Mouse (Mus musculus) midbrain, embryonic 13.5 days (tissue): ENCODE measurements around the gene Ccdc190. TPM values are rescaled to one million over a fixed set of nuclear protein-coding genes. Genes with fewer than 3 reads are reported as not detected.

Experiments used
- ATAC-seq: fragments of 200-750 bp; cut with Nextera tagmentation; 2 replicates; pipeline ENCODE4 v1.8.0; 2017; ENCODE audit warnings: mild to moderate bottlenecking, moderate TSS enrichment, moderate library complexity
- H3K27ac ChIP-seq: fragments of 300-500 bp; sonication (generic); 2 replicates; pipeline ENCODE4 v1.5.1; 2015; ENCODE audit warnings: inconsistent platforms, mild to moderate bottlenecking, moderate library complexity
- H3K27me3 ChIP-seq: fragments of 300-500 bp; sonication (generic); 2 replicates; pipeline ENCODE4 v1.6.1; 2015; ENCODE audit warnings: mild to moderate bottlenecking, inconsistent platforms
- H3K36me3 ChIP-seq: fragments of 300-500 bp; sonication (generic); 2 replicates; pipeline ENCODE4 v1.6.1; 2015; ENCODE audit warnings: mild to moderate bottlenecking, inconsistent platforms
- H3K4me1 ChIP-seq: fragments of 300-500 bp; sonication (generic); replicated peaks from 2 replicates; pipeline ENCODE4 v1.6.1; 2015; ENCODE audit warnings: inconsistent platforms
- H3K4me2 ChIP-seq: fragments of 300-500 bp; sonication (generic); replicated peaks from 2 replicates; pipeline ENCODE4 v1.6.1; 2015; ENCODE audit warnings: moderate library complexity, mild to moderate bottlenecking, inconsistent platforms
- H3K4me3 ChIP-seq: fragments of 300-500 bp; sonication (generic); replicated peaks from 2 replicates; pipeline ENCODE4 v1.5.1; 2015; ENCODE audit warnings: mild to moderate bottlenecking, inconsistent platforms
- H3K9ac ChIP-seq: fragments of 300-500 bp; sonication (generic); replicated peaks from 2 replicates; pipeline ENCODE4 v1.6.1; 2015; ENCODE audit warnings: mild to moderate bottlenecking, inconsistent platforms
- H3K9me3 ChIP-seq: fragments of 300-500 bp; sonication (generic); 2 replicates; pipeline ENCODE4 v1.6.1; 2016; ENCODE audit warnings: mild to moderate bottlenecking, inconsistent platforms
- WGBS: fragments of 180-500 bp; shearing (Covaris S2); methylation state at CpG from one replicate; pipeline ENCODE4 v1.1.7; 2015; 5-methylcytosine and 5-hydroxymethylcytosine counted together
- polyA plus RNA-seq: library from polyadenylated mRNA; unstranded; fragments of >200 nt; fragmentation: Nextera tagmentation; extraction: Ambion mirVana; gene quantifications from 2 replicates; pipeline ENCODE4 v1.2.1, GENCODE M21; 2015

Gene Ccdc190
- polyA plus RNA-seq: 1.3 and 1.8 TPM in 2 replicates

- peaks cover 18% of the 10 kb centered on the region for H3K4me1 ChIP-seq
- H3K27me3 ChIP-seq: no peaks in the 10 kb centered on the region
- H3K9ac ChIP-seq: 0 out of 2 replicates have a peak within 1 kb of the TSS, but pooled peaks have one; percentile 10
- H3K9me3 ChIP-seq: no peaks in the 10 kb centered on the region
- ATAC-seq: peak; percentile 80
- no peaks in the 10 kb centered on the region for H3K36me3 ChIP-seq
- peak within 1 kb of the TSS; percentile 53; the same call in 1 of the 2 replicates for H3K27ac ChIP-seq
- peak within 1 kb of the TSS; percentile 40 for H3K4me2 ChIP-seq
- 0 out of 2 replicates have a peak within 1 kb of the TSS, but pooled peaks have one; percentile 8 for H3K4me3 ChIP-seq
- WGBS: 4% methylated on average over 12 of the region's 12 CpGs
These were observed at the start of gene Ccdc190 for GRCm38 (mm10) chr1:169928454-169928971. Gene Ccdc190, plus strand, starts transcription at chr1:169928648.

DNA sequence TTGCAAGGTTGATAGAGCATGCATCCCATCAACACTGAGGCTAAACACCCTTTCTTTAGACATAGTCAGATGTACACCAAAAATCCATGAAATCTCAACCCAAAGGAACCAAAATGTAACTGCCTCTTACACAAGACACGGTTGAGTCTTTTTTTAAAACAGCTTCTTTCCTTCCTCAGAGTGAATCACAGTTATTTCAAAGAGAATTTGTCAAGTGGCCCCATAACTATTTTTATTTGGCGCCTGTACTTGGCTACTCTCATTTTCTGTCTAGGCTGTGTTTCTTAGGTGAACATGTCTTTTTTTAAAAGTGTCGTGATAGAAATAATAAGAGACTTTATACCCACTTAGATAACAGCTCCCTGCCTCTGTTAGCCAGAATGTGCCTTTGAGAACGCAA is 49.4 kb upstream of the Ccdc190 start:
- no peak for ATAC-seq
- Histone ChIP-seq H3K9me3 (no peaks in the 10 kb centered on the region), H3K4me3 (no peak overlapping the region), H3K4me2 (no peak overlapping the region), H3K36me3 (no peaks in the 10 kb centered on the region), H3K9ac (no peak overlapping the region), H3K27me3 (no peaks in the 10 kb centered on the region), H3K4me1 (no peaks in the 10 kb centered on the region), H3K27ac (no peak overlapping the region)
- 88% methylated on average over 4 of the region's 4 CpGs for WGBS

DNA sequence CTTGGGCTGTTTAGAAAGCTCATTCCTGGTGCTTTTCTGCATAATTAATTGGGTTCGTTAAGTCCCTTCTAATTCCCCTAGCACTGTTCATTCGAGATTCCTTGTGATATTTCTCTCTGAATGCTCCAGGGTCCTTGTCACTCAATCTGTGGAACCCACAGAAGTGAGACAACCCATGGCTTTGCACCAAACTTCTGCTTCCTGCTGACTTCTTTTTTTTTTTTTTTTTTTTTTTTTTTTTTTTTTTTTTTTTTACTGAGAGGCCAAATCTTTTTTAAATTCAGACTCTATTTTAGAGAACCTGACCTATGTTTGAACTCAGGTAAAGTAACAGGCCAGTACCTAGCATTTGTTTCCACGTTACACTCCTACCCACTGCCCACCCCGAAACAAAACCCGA is 48.3 kb upstream of the Ccdc190 start:
- H3K27me3 ChIP-seq: no peaks in the 10 kb centered on the region
- no peak for ATAC-seq
- H3K4me1 ChIP-seq: no peaks in the 10 kb centered on the region
- H3K27ac ChIP-seq: no peak overlapping the region
- no peak overlapping the region for H3K4me3 ChIP-seq
- no peak overlapping the region for H3K9ac ChIP-seq
- H3K36me3 ChIP-seq: no peaks in the 10 kb centered on the region
- H3K4me2 ChIP-seq: no peak overlapping the region
- no peaks in the 10 kb centered on the region for H3K9me3 ChIP-seq
- WGBS: 88% methylated on average over 5 of the region's 5 CpGs

GRCm38 (mm10) chr1:169883081-169883565 is 45.3 kb upstream of the Ccdc190 start:
- H3K27ac ChIP-seq: no peak overlapping the region
- no peak for ATAC-seq
- H3K36me3 ChIP-seq: no peaks in the 10 kb centered on the region
- H3K4me1 ChIP-seq: no peaks in the 10 kb centered on the region
- H3K9ac ChIP-seq: no peak overlapping the region
- WGBS: 87% methylated on average over 5 of the region's 5 CpGs
- H3K4me2 ChIP-seq: no peak overlapping the region
- H3K9me3 ChIP-seq: no peaks in the 10 kb centered on the region
- no peaks in the 10 kb centered on the region for H3K27me3 ChIP-seq
- H3K4me3 ChIP-seq: no peak overlapping the region

DNA sequence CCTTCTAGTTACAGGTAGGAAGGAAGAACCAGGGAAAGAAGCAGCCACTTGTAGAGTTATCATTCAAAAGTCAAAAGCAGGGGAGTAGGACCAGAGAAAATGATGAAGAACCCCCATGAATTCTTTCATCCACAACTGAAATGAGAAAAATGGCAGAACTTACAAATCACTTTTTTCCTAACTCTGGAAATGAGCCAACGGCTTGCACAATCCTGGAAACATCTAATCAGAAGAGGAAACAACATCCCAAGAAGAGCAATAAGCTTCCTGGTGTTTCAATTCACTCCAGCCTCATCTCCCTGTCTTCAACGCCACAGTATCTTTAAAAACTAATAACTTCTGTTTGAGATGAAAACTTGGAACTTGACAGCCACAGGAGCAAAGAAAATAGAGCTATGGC is 39.2 kb upstream of the Ccdc190 start:
- H3K4me3 ChIP-seq: no peak overlapping the region
- no peaks in the 10 kb centered on the region for H3K27me3 ChIP-seq
- no peaks in the 10 kb centered on the region for H3K4me1 ChIP-seq
- H3K36me3 ChIP-seq: no peaks in the 10 kb centered on the region
- no peak overlapping the region for H3K27ac ChIP-seq
- 76% methylated on average over 2 of the region's 2 CpGs for WGBS
- peaks cover 5% of the 10 kb centered on the region; the same call in 1 of the 2 replicates for H3K9me3 ChIP-seq
- no peak overlapping the region for H3K9ac ChIP-seq
- no peak for ATAC-seq
- no peak overlapping the region for H3K4me2 ChIP-seq

DNA sequence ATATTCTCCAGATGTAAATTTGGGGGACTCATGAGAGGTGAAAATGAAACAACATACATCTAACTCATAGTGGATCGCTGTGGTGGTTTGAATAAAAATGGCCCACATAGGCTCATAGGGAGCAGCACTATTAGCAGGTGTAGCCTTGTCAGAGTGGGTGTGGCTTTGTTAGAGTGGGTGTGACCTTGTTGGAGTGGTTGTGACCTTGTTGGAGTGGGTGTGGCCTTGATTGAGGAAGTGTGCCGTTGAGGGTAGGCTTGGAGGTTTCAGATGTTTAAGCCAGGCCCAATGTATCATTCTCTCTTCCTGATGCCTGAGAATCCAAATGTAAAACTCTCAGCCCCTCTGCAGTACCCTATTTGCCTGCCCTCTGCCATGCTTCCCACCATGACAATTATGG is 34.5 kb upstream of the Ccdc190 start:
- Histone ChIP-seq H3K4me3 (no peak overlapping the region), H3K9me3 (peaks cover 5% of the 10 kb centered on the region; the same call in 1 of the 2 replicates), H3K36me3 (no peaks in the 10 kb centered on the region), H3K9ac (no peak overlapping the region), H3K4me2 (no peak overlapping the region), H3K27me3 (no peaks in the 10 kb centered on the region), H3K4me1 (no peaks in the 10 kb centered on the region), H3K27ac (no peak overlapping the region)
- no peak for ATAC-seq
- 91% methylated on average over 2 of the region's 2 CpGs for WGBS

DNA sequence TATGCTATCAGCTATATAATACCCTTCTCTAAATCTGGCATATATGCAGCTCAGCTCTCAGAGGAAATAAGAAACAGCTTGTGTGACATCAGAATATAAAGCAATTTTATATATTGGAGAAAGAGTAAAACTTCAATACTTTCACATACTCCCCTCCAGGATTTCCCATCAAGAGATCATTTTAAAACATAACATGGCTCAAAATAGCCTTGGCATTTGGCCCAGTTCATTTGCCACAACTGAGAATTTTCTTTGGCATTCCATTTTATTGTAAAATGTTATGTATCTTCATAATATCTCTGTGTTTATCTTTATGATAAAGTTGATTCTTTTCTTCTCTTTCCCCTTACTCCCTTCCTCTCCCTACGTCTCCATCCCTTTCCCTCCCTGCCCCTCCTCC is 32.8 kb upstream of the Ccdc190 start:
- Histone ChIP-seq H3K36me3 (no peaks in the 10 kb centered on the region), H3K4me3 (no peak overlapping the region), H3K9ac (no peak overlapping the region), H3K4me1 (no peaks in the 10 kb centered on the region), H3K27ac (no peak overlapping the region), H3K27me3 (no peaks in the 10 kb centered on the region), H3K9me3 (peaks cover 2% of the 10 kb centered on the region; the same call in 1 of the 2 replicates), H3K4me2 (no peak overlapping the region)
- WGBS: 90% methylated on average over 1 of the region's 1 CpGs
- no peak for ATAC-seq

DNA sequence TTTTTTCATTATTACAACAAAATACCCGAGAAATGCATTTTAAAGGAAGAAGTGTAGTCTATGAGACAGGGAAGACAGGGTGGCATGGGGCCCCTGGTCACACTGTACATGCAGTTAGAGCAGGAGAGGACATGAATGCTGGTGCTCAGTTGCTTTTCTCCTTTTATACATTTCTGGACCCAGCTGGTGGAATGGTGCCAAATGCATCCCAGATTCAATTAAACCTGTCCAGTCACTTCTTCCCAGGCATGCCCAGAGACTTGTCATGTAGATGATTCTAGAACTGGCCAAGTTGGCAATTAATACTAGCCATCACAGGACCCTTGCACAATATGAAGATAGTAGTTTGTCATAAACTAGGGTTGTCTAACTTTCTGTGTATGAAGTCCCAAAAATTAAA is 30.5 kb upstream of the Ccdc190 start:
- ATAC-seq: no peak
- no peak overlapping the region for H3K4me3 ChIP-seq
- no peaks in the 10 kb centered on the region for H3K4me1 ChIP-seq
- 55% methylated on average over 1 of the region's 1 CpGs for WGBS
- no peaks in the 10 kb centered on the region for H3K9me3 ChIP-seq
- H3K27me3 ChIP-seq: no peaks in the 10 kb centered on the region
- H3K27ac ChIP-seq: no peak overlapping the region
- no peak overlapping the region for H3K4me2 ChIP-seq
- H3K9ac ChIP-seq: no peak overlapping the region
- no peaks in the 10 kb centered on the region for H3K36me3 ChIP-seq

- Histone ChIP-seq H3K9ac (no peak overlapping the region), H3K27ac (no peak overlapping the region), H3K4me1 (no peaks in the 10 kb centered on the region), H3K4me2 (no peak overlapping the region), H3K27me3 (no peaks in the 10 kb centered on the region), H3K36me3 (no peaks in the 10 kb centered on the region), H3K9me3 (no peaks in the 10 kb centered on the region), H3K4me3 (no peak overlapping the region)
- ATAC-seq: no peak
- WGBS: 83% methylated on average over 7 of the region's 7 CpGs
These were observed 29.8 kb upstream of the Ccdc190 start for GRCm38 (mm10) chr1:169898607-169899006.

DNA sequence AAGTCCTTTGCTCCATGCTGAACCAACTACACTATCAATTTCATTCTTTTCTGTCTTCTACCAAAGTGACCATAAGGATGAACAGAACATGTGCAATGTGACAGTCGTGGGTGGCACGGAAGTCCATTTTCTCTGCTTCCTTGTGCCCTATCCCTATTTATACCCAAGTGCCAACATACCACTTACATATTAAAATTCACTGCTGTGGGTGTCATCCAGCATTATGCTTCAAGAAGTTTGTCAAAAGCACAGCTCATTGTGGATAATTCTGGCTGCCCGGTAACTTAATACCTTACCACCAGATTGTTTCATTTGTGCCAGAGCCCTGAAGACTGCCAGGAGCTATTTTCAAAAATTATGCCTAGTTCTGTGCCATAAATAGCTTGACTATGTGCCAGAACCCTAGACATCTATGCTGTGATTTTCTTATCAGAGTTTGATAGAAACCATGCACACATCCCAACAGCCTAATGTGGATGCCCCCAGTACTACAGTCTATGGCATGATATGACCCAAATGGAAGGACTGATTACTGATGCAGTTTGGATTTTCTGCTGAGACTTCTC is 27.6 kb upstream of the Ccdc190 start:
- H3K4me3 ChIP-seq: no peak overlapping the region
- no peak overlapping the region for H3K4me2 ChIP-seq
- H3K9me3 ChIP-seq: no peaks in the 10 kb centered on the region
- no peak for ATAC-seq
- no peaks in the 10 kb centered on the region for H3K36me3 ChIP-seq
- no peaks in the 10 kb centered on the region for H3K27me3 ChIP-seq
- H3K4me1 ChIP-seq: no peaks in the 10 kb centered on the region
- no peak overlapping the region for H3K27ac ChIP-seq
- 92% methylated on average over 3 of the region's 3 CpGs for WGBS
- no peak overlapping the region for H3K9ac ChIP-seq

GRCm38 (mm10) chr1:169909163-169909562 is 19.3 kb upstream of the Ccdc190 start:
- WGBS: 86% methylated on average over 5 of the region's 5 CpGs

DNA sequence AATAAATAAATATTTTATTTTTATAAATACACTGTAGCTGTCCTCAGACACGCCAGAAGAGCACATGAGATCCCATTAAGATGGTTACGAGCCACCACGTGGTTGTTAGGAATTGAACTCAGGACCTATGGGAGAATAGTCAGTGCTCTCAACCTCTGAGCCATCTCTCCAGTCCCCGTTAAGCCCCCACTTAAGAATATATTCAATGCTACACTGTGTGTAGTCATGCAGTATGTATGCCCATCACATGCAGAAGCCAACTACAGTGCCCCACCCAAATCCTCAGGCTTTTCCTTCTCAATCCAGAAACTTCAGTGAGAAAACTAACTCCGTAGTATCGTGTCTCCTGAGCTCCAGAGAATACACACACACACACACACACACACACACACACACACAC is 18.8 kb upstream of the Ccdc190 start:
- Histone ChIP-seq H3K4me2 (no peak overlapping the region), H3K9ac (no peak overlapping the region), H3K27ac (no peak overlapping the region), H3K4me3 (no peak overlapping the region), H3K4me1 (no peaks in the 10 kb centered on the region), H3K36me3 (no peaks in the 10 kb centered on the region), H3K9me3 (no peaks in the 10 kb centered on the region), H3K27me3 (no peaks in the 10 kb centered on the region)
- WGBS: 90% methylated on average over 6 of the region's 6 CpGs
- no peak for ATAC-seq

More at GRCm38 (mm10) chr1:169909163-169909562, 19.3 kb upstream of the Ccdc190 start:
- no peaks in the 10 kb centered on the region for H3K27me3 ChIP-seq
- H3K4me1 ChIP-seq: no peaks in the 10 kb centered on the region
- no peaks in the 10 kb centered on the region for H3K36me3 ChIP-seq
- no peak for ATAC-seq
- H3K9ac ChIP-seq: no peak overlapping the region
- no peaks in the 10 kb centered on the region for H3K9me3 ChIP-seq
- H3K4me2 ChIP-seq: no peak overlapping the region
- H3K27ac ChIP-seq: no peak overlapping the region
- no peak overlapping the region for H3K4me3 ChIP-seq

- ATAC-seq: no peak
- 87% methylated on average over 7 of the region's 7 CpGs for WGBS
- Histone ChIP-seq H3K4me2 (no peak overlapping the region), H3K27ac (no peak overlapping the region), H3K4me3 (no peak overlapping the region), H3K36me3 (no peaks in the 10 kb centered on the region), H3K4me1 (no peaks in the 10 kb centered on the region), H3K27me3 (no peaks in the 10 kb centered on the region), H3K9ac (no peak overlapping the region), H3K9me3 (no peaks in the 10 kb centered on the region)
These were observed 17.7 kb upstream of the Ccdc190 start for GRCm38 (mm10) chr1:169910751-169911150.
